Mouse (Mus musculus): Measurements from ENCODE around the gene Ascl5.

Gene Ascl5

GRCm38 (mm10) chr1:136085988-136086685 is 35.5 kb downstream of the Ascl5 start:
- ChIA-PET POLR2A (no interaction called here), CTCF (no interaction called here)

DNA sequence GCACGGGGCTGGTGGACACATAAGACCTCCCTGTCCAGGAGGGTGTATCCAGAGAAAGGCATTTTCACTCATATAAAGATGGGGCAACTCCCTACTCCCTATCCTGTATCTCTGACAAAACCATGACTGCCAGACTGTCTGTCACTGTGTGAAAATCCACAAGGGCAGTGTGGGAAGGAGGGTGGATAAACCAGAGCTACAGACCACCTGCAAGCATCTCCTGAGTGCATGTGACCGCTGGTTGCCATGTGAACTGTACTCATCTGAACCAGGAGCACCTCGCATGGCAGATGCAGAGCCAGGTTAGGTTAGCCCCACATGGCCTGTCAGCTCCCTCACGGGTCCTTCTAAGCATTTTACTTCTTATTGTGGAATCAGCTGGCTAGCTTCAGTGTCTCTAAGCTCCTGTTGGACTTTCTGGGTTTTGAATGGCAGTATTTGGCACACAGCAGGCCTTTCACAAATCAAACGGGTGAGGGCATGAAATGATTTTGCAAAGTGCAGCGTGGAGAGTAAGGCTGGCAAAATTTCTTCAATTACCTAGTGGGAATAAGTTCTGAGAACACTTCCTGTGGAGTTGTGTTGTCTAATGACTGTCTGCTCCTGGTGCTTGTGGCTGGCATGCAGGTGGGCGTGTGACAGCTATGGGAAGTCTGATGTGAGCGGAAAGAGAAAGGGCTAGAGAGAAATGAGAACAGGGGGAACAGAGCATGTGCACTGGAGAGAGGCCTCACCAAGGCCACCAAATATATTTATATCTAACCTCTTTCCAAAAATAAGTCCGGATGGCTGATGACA is 39.0 kb downstream of the Ascl5 start:
- CTCF ChIA-PET: no interaction called here
- POLR2A ChIA-PET: no interaction called here

- ChIA-PET POLR2A (interaction anchor here in 2 of 4 experiments (0.7 to 1.3 kb wide), 2 partner anchors 8 to 11 kb away, joined by 3 read pairs; no protein-coding TSS in a partner anchor), CTCF (interaction anchor here in 1 of 4 experiments (0.6 kb wide), 1 partner anchor 38 kb away, joined by 4 read pairs; no protein-coding TSS in a partner anchor)
Observed at GRCm38 (mm10) chr1:136093726-136094125, 43.1 kb downstream of the Ascl5 start.

DNA sequence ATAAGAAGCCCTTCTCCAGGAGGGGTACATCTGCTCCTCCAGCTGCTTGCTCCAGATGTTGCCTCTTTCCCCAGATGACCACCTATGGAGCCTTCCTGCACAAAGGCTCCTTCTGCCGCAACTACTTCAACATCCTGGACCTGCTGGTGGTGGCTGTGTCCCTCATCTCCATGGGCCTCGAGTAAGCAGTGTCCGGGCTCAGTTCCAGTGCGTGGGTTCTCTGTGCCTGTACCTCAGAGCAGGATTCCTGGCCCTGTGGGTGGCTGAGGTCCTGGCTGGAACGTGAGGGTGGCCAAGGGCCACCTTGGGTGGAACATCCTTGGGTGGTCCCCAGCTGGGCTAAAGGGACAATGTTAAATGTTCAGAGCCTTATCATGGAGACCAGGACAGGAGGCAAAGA is 44.2 kb downstream of the Ascl5 start:
- POLR2A ChIA-PET: interaction anchor here in 1 of 4 experiments (0.6 kb wide), 1 partner anchor 57 kb away, joined by 3 read pairs; no protein-coding TSS in a partner anchor
- CTCF ChIA-PET: interaction anchor here in 1 of 4 experiments (0.6 kb wide), 1 partner anchor 990 kb away, joined by 3 read pairs; no protein-coding TSS in a partner anchor
